Mouse (Mus musculus): Measurements from ENCODE around the gene Trir. TPM values are rescaled to one million over a fixed set of nuclear protein-coding genes. Genes with fewer than 3 reads are reported as not detected.
A peak's percentile ranks its signal among the peaks of the same experiment; 100 is the strongest.

Gene Trir
- polyA plus RNA-seq, 1 experiment from 2014 or later, result 162 TPM

GRCm38 (mm10) chr8:85007686-85008085 lies 18.9 kb upstream of the Trir start:
- H3K9ac ChIP-seq, result no peak overlapping the region
- ATAC-seq (ENCODE audit: low FRiP score), result no peak
- WGBS, result 20% methylated on average over 25 of the region's 25 CpGs
- H3K27ac ChIP-seq, result no peak overlapping the region
- H3K9me3 ChIP-seq (replicated peaks), result no peaks in the 10 kb centered on the region
- no peak overlapping the region for H3K4me3 ChIP-seq
- H3K4me1 ChIP-seq, result no peaks in the 10 kb centered on the region
- H3K36me3 ChIP-seq, result no peaks in the 10 kb centered on the region; the same call in 1 of the 2 replicates
- no peak overlapping the region for H3K4me2 ChIP-seq (replicated peaks)
- peaks cover 57% of the 10 kb centered on the region for H3K27me3 ChIP-seq

DNA sequence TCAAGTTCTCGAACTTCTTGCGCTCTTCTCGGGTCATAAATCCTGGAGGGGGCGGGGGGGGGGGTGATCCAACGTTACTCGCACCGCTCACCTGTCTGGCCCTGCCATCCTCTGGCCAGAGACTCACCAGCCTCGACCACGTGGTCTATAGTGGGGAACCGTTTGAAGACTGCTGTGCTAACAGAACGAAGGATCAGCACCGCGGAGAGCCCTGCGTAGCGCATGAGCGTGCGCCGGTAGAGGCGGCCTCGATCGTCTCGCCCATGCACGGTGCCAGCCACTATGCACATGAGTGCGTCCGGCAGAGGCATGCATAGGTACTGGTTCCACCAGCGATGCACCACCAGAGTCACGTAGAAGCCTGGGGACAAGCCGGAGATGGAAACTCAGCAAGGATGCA lies 15.4 kb upstream of the Trir start:
- Histone ChIP-seq H3K9ac (peak overlapping the region; percentile 35; the same call in 1 of the 2 replicates), H3K27ac (no peak overlapping the region), H3K9me3 (replicated peaks) (no peaks in the 10 kb centered on the region), H3K36me3 (no peaks in the 10 kb centered on the region), H3K27me3 (peaks cover 80% of the 10 kb centered on the region), H3K4me3 (no peak overlapping the region), H3K4me2 (replicated peaks) (no peak overlapping the region), H3K4me1 (no peaks in the 10 kb centered on the region)
- no peak for ATAC-seq (ENCODE audit: low FRiP score)
- 18% methylated on average over 28 of the region's 28 CpGs for WGBS

DNA sequence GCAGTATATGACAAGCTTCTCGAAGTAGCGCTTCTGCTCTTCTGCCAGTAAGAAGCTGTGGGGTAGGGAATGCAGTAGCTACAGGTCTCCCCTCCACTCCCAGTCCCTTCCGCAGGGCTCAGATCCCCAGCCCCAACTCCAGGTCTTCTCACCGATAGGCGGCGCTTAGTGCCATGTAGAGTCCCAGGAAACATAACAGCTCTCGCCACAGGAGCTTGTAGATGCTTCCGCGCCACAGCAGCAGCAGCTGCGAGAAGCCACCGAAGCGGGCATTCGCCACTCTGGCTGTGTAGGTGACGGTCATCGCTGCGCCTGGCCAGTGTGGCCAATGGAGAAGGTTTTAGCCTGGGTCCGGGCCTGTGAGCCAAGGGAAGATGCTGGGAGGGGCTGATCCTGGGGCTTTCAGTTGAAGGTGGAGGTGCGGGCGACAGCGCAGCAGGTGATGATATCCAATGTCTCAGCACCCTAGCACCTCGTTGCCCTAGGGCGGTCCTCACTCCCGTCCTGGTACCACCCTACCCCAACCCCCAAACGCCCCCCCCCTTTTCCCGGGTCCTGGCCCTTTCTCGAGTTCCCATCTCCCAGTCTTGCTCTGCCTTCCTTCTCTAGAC lies 13.3 kb upstream of the Trir start:
- WGBS, result 5% methylated on average over 24 of the region's 26 CpGs

GRCm38 (mm10) chr8:85014431-85014830 lies 12.2 kb upstream of the Trir start, which contains the start of gene Best2:
Best2 (minus strand) TSS chr8:85014531.
- H3K4me1 ChIP-seq, result no peaks in the 10 kb centered on the region
- peaks cover 53% of the 10 kb centered on the region for H3K27me3 ChIP-seq
- H3K4me3 ChIP-seq, result peak within 1 kb of the TSS; percentile 19
- no peak within 1 kb of the TSS for H3K27ac ChIP-seq
- peaks cover 22% of the 10 kb centered on the region for H3K36me3 ChIP-seq
- H3K4me2 ChIP-seq (replicated peaks), result peak within 1 kb of the TSS; percentile 50
- no peaks in the 10 kb centered on the region for H3K9me3 ChIP-seq (replicated peaks)
- 42% methylated on average over 1 of the region's 2 CpGs for WGBS
- no peak for ATAC-seq (ENCODE audit: low FRiP score)
- H3K9ac ChIP-seq, result peak within 1 kb of the TSS; percentile 20; the same call in 1 of the 2 replicates

More for the DNA sequence above, 13.3 kb upstream of the Trir start:
- H3K4me1 ChIP-seq, result no peaks in the 10 kb centered on the region
- peak overlapping the region; percentile 20; the same call in 1 of the 2 replicates for H3K9ac ChIP-seq
- no peak overlapping the region for H3K27ac ChIP-seq
- H3K9me3 ChIP-seq (replicated peaks), result no peaks in the 10 kb centered on the region
- peak; percentile 52 for ATAC-seq (ENCODE audit: low FRiP score)
- peaks cover 64% of the 10 kb centered on the region for H3K27me3 ChIP-seq
- H3K4me2 ChIP-seq (replicated peaks), result peak overlapping the region; percentile 50
- H3K4me3 ChIP-seq, result peak overlapping the region; percentile 19
- H3K36me3 ChIP-seq, result peaks cover 11% of the 10 kb centered on the region

- Histone ChIP-seq H3K27me3 (peaks cover 37% of the 10 kb centered on the region), H3K4me1 (no peaks in the 10 kb centered on the region), H3K4me2 (replicated peaks) (no peak overlapping the region), H3K36me3 (peaks cover 44% of the 10 kb centered on the region), H3K27ac (no peak overlapping the region), H3K4me3 (no peak overlapping the region), H3K9me3 (replicated peaks) (no peaks in the 10 kb centered on the region), H3K9ac (no peak overlapping the region)
- no peak for ATAC-seq (ENCODE audit: low FRiP score)
- 77% methylated on average over 10 of the region's 10 CpGs for WGBS
Observed at GRCm38 (mm10) chr8:85016724-85017123, 9.9 kb upstream of the Trir start.

DNA sequence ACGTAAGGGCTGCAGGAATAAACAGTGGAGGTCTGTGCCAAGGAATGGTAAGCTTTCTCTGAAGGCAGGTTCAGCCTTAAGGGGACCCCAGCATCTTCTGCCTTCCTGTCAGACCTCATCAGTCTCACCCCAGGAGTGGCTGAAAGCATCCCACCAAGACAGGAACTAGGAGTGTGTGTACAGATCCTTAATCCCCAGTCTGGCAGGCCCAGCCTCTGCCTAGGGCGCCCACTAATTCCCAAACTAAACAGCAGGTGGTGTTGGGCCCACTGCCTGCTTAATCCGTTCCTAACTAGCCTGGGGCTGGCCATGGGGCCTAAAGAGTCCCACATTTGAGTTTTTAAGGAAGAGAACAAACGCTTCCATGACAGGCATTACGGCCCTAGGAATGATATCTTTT lies 9.4 kb upstream of the Trir start:
- Histone ChIP-seq H3K4me1 (no peaks in the 10 kb centered on the region), H3K36me3 (peaks cover 49% of the 10 kb centered on the region), H3K9ac (no peak overlapping the region), H3K4me3 (no peak overlapping the region), H3K27me3 (peaks cover 32% of the 10 kb centered on the region), H3K4me2 (replicated peaks) (no peak overlapping the region), H3K9me3 (replicated peaks) (no peaks in the 10 kb centered on the region), H3K27ac (no peak overlapping the region)
- no peak for ATAC-seq (ENCODE audit: low FRiP score)
- 55% methylated on average over 5 of the region's 5 CpGs for WGBS

DNA sequence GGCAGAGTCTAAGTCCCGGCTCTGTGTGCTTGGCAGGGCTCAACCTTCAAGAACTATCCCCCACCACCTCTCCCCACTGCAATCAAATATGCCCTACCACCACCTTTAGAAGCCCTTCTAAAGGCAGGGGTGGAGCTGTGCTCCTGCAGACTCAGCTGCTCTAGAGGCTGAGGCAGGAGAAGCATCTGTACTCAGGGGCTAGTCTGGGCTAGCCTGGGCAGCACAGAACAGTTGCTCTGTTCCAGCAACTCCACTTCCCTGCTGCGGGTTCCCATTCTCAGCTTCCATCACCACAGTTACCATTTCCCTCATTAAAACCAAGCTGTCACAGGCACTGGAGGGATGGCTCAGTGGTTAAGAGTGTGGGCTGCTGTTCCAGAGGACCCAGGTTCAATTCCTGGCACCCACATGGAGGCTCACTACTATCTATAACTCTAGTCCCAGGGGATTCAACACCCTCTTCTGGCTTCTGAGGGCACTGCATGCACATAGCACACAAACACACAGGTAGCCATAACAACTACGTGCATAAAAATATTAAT lies 5.0 kb upstream of the Trir start:
- peaks cover 67% of the 10 kb centered on the region for H3K36me3 ChIP-seq
- WGBS, result 91% methylated on average over 3 of the region's 3 CpGs
- ATAC-seq (ENCODE audit: low FRiP score), result no peak

GRCm38 (mm10) chr8:85023846-85024245 lies 2.8 kb upstream of the Trir start:
- H3K36me3 ChIP-seq, result peaks cover 51% of the 10 kb centered on the region
- H3K9ac ChIP-seq, result no peak overlapping the region
- H3K4me3 ChIP-seq, result peak overlapping the region; percentile 91
- peaks cover 35% of the 10 kb centered on the region for H3K4me1 ChIP-seq
- no peaks in the 10 kb centered on the region for H3K27me3 ChIP-seq
- H3K27ac ChIP-seq, result no peak overlapping the region
- peak overlapping the region; percentile 97 for H3K4me2 ChIP-seq (replicated peaks)
- no peaks in the 10 kb centered on the region for H3K9me3 ChIP-seq (replicated peaks)
- WGBS, result 96% methylated on average over 3 of the region's 3 CpGs
- no peak for ATAC-seq (ENCODE audit: low FRiP score)

More for the DNA sequence above, 5.0 kb upstream of the Trir start:
- Histone ChIP-seq H3K4me1 (peaks cover 23% of the 10 kb centered on the region), H3K4me3 (no peak overlapping the region), H3K9ac (no peak overlapping the region), H3K27ac (no peak overlapping the region), H3K9me3 (replicated peaks) (no peaks in the 10 kb centered on the region), H3K4me2 (replicated peaks) (no peak overlapping the region), H3K27me3 (no peaks in the 10 kb centered on the region)

- Histone ChIP-seq H3K4me3 (peak within 1 kb of the TSS; percentile 91), H3K4me2 (replicated peaks) (peak within 1 kb of the TSS; percentile 97), H3K36me3 (peaks cover 50% of the 10 kb centered on the region), H3K27me3 (no peaks in the 10 kb centered on the region), H3K27ac (peak within 1 kb of the TSS; percentile 89), H3K9me3 (replicated peaks) (no peaks in the 10 kb centered on the region), H3K9ac (peak within 1 kb of the TSS; percentile 85), H3K4me1 (peaks cover 40% of the 10 kb centered on the region)
- 8% methylated on average over 30 of the region's 30 CpGs for WGBS
- peak; percentile 86 for ATAC-seq (ENCODE audit: low FRiP score)
Observed at GRCm38 (mm10) chr8:85025098-85025932, 1.3 kb upstream of the Trir start, which contains the start of gene Asna1. Asna1 (minus strand) TSS chr8:85025281.

- Histone ChIP-seq H3K4me2 (replicated peaks) (peak overlapping the region; percentile 78), H3K4me1 (peaks cover 40% of the 10 kb centered on the region), H3K36me3 (peaks cover 47% of the 10 kb centered on the region), H3K27ac (peak overlapping the region; percentile 89), H3K9ac (peak overlapping the region; percentile 99), H3K27me3 (no peaks in the 10 kb centered on the region), H3K9me3 (replicated peaks) (no peaks in the 10 kb centered on the region), H3K4me3 (peak overlapping the region; percentile 99)
- 1% methylated on average over 13 of the region's 13 CpGs for WGBS
- no peak for ATAC-seq (ENCODE audit: low FRiP score)
Observed at GRCm38 (mm10) chr8:85027516-85027855, 863 bp downstream of the Trir start.

- H3K27me3 ChIP-seq, result no peaks in the 10 kb centered on the region
- peaks cover 48% of the 10 kb centered on the region for H3K36me3 ChIP-seq
- no peak for ATAC-seq (ENCODE audit: low FRiP score)
- peak overlapping the region; percentile 99 for H3K9ac ChIP-seq
- no peaks in the 10 kb centered on the region for H3K9me3 ChIP-seq (replicated peaks)
- H3K27ac ChIP-seq, result peak overlapping the region; percentile 89; the same call in 1 of the 2 replicates
- peak overlapping the region; percentile 99 for H3K4me3 ChIP-seq
- H3K4me2 ChIP-seq (replicated peaks), result peak overlapping the region; percentile 78
- 32% methylated on average over 2 of the region's 2 CpGs for whole genome bisulfite sequencing
- peaks cover 40% of the 10 kb centered on the region for H3K4me1 ChIP-seq
Observed at GRCm38 (mm10) chr8:85027922-85028321, 1.3 kb downstream of the Trir start.

DNA sequence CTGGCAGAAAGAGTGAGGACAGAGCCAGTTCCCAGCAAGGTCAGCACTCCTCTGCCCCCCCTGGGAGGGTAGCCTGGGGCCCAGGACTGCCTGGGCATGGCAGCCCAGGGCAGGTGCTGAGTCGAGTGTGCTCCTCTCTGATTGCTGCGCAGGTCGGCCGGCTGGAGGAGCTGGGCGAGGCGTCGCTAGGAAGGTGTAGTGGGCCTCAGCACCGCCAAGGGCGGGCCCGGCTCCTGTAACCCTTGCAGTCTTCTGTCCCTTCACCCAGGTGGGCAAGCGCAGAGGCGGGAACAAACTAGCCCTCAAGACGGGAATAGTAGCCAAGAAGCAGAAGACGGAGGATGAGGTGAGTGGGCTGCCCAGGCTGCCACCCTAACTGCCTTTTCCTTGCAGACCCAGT lies 2.6 kb downstream of the Trir start:
- H3K9me3 ChIP-seq (replicated peaks), result no peaks in the 10 kb centered on the region
- 0 out of 2 replicates have a peak overlapping the region, but pooled peaks have one; percentile 99 for H3K9ac ChIP-seq
- peak overlapping the region; percentile 78 for H3K4me2 ChIP-seq (replicated peaks)
- H3K36me3 ChIP-seq, result peaks cover 39% of the 10 kb centered on the region
- WGBS, result 95% methylated on average over 14 of the region's 14 CpGs
- H3K4me3 ChIP-seq, result no peak overlapping the region
- H3K27ac ChIP-seq, result no peak overlapping the region
- peaks cover 32% of the 10 kb centered on the region for H3K4me1 ChIP-seq
- ATAC-seq (ENCODE audit: low FRiP score), result no peak
- H3K27me3 ChIP-seq, result no peaks in the 10 kb centered on the region

Data from hindbrain, embryonic 12.5 days (tissue).